Mouse (Mus musculus) mature B cell (primary cell): ENCODE measurements around the gene Rxrb.

ENCODE experiments used
- in situ Hi-C: fragments of 300-500 bp; cut with MboI; formaldehyde crosslinking; loops from 2 replicates; pipeline ENCODE4 v1.14.3; 2019

Rxrb gene

GRCm38 (mm10) chr17:34057224-34057623, 25.6 kb downstream of the Rxrb start:
- in situ Hi-C loops, result no loop called here

- in situ Hi-C loops, result no loop called here
Measured at GRCm38 (mm10) chr17:34068864-34069263, 37.3 kb downstream of the Rxrb start.

- in situ Hi-C loops, result loop anchor here (10.0 kb wide), 1 partner anchor 163 kb away; the partner anchor contains the start of gene H2-Ob
Measured at GRCm38 (mm10) chr17:34072091-34072490, 40.5 kb downstream of the Rxrb start.

- in situ Hi-C loops, result loop anchor here (10.0 kb wide), 1 partner anchor 160 kb away; the partner anchor contains the start of gene H2-Ob
Measured at GRCm38 (mm10) chr17:34075271-34075670, 43.7 kb downstream of the Rxrb start.

GRCm38 (mm10) chr17:34077549-34077948, 45.9 kb downstream of the Rxrb start:
- in situ Hi-C loops, result loop anchor here (10.0 kb wide), 1 partner anchor 157 kb away; the partner anchor contains the start of gene H2-Ob

GRCm38 (mm10) chr17:34078148-34078547, 46.5 kb downstream of the Rxrb start:
- in situ Hi-C loops, result loop anchor here (10.0 kb wide), 1 partner anchor 157 kb away; the partner anchor contains the start of gene H2-Ob

- in situ Hi-C loops, result loop anchor here (10.0 kb wide), 1 partner anchor 156 kb away; the partner anchor contains the start of gene H2-Ob
Measured at GRCm38 (mm10) chr17:34079002-34079401, 47.4 kb downstream of the Rxrb start.

- in situ Hi-C loops, result loop anchor here (10.0 kb wide), 1 partner anchor 155 kb away; the partner anchor contains the start of gene H2-Ob
Measured at GRCm38 (mm10) chr17:34079621-34080020, 48.0 kb downstream of the Rxrb start.

- in situ Hi-C loops, result no loop called here
Measured at GRCm38 (mm10) chr17:34083104-34083503, 51.5 kb downstream of the Rxrb start.

GRCm38 (mm10) chr17:34087386-34087785, 55.8 kb downstream of the Rxrb start:
- in situ Hi-C loops, result no loop called here
